Mouse (Mus musculus) myocyte (in vitro differentiated cells): ENCODE data around the gene Mlx. TPM values are rescaled to one million over a fixed set of nuclear protein-coding genes. Genes with fewer than 3 reads are reported as not detected.

Experiments
- H3K27me3 ChIP-seq: one replicate; pipeline ENCODE4 v1.6.1; 2011; ENCODE audit not compliant: control insufficient read depth, insufficient read depth, insufficient read length
- H3K36me3 ChIP-seq: one replicate; pipeline ENCODE4 v1.6.1; 2011; ENCODE audit not compliant: control insufficient read depth, insufficient read depth
- H3K4me2 ChIP-seq: one replicate; pipeline ENCODE4 v1.6.1; 2011; ENCODE audit warnings: low read depth, control low read depth
- H3K4me3 ChIP-seq: one replicate; pipeline ENCODE4 v1.5.1; 2011; ENCODE audit warnings: mild to moderate bottlenecking, control low read depth, moderate library complexity
- H3K79me2 ChIP-seq: one replicate; pipeline ENCODE4 v1.6.1; 2011; ENCODE audit not compliant: control insufficient read depth, insufficient read depth
- H3ac ChIP-seq: one replicate; pipeline ENCODE4 v1.6.1; 2011; ENCODE audit not compliant: control insufficient read depth, insufficient read length
- CEBPB ChIP-seq: IDR thresholded peaks from 2 replicates; pipeline ENCODE4 v1.6.1; 2011; ENCODE audit warnings: mild to moderate bottlenecking, moderate library complexity; ENCODE audit not compliant: poor library complexity, insufficient read depth, severe bottlenecking
- E2F4 ChIP-seq: IDR thresholded peaks from one replicate; pipeline ENCODE4 v1.6.1; 2011; ENCODE audit warnings: mild to moderate bottlenecking, control low read depth, moderate library complexity; ENCODE audit not compliant: insufficient read depth
- MAX ChIP-seq: IDR thresholded peaks from one replicate; pipeline ENCODE4 v1.6.1; 2011; ENCODE audit warnings: low read depth, mild to moderate bottlenecking, control low read depth
- MYOD1 ChIP-seq, 3 experiments: IDR thresholded peaks; one replicate each; pipeline ENCODE4 v1.6.1; 2011; ENCODE audit warnings: control low read depth in 2 of 3, low read depth in 2 of 3, mild to moderate bottlenecking in 2 of 3, moderate library complexity in 1 of 3; ENCODE audit not compliant: insufficient read length in 2 of 3, control insufficient read depth in 1 of 3
- MYOG ChIP-seq, 3 experiments: IDR thresholded peaks; one replicate each; pipeline ENCODE4 v1.6.1; 2011; ENCODE audit warnings: control low read depth in 2 of 3, low read depth in 2 of 3, mild to moderate bottlenecking in 2 of 3; ENCODE audit not compliant: insufficient read length in 2 of 3, control insufficient read depth in 1 of 3, insufficient read depth in 1 of 3
- POLR2A ChIP-seq: IDR thresholded peaks from one replicate; pipeline ENCODE4 v1.6.1; 2011; ENCODE audit warnings: low read depth, mild to moderate bottlenecking, control low read depth, moderate library complexity; ENCODE audit not compliant: insufficient read length
- POLR2AphosphoS2 ChIP-seq: IDR thresholded peaks from one replicate; pipeline ENCODE4 v1.6.1; 2011; ENCODE audit warnings: low read depth, control low read depth; ENCODE audit not compliant: insufficient read length
- REST ChIP-seq: IDR thresholded peaks from one replicate; pipeline ENCODE4 v1.6.1; 2011; ENCODE audit warnings: mild to moderate bottlenecking, control low read depth, moderate library complexity; ENCODE audit not compliant: insufficient read depth, insufficient read length
- SRF ChIP-seq: IDR thresholded peaks from one replicate; pipeline ENCODE4 v1.6.1; 2011; ENCODE audit warnings: low read depth; ENCODE audit not compliant: control insufficient read depth, insufficient read length
- TCF12 ChIP-seq: IDR thresholded peaks from one replicate; pipeline ENCODE4 v1.6.1; 2011; ENCODE audit warnings: mild to moderate bottlenecking, control low read depth; ENCODE audit not compliant: poor library complexity, insufficient read depth, severe bottlenecking
- TCF3 ChIP-seq: IDR thresholded peaks from one replicate; pipeline ENCODE4 v1.6.1; 2011; ENCODE audit warnings: low read depth, control low read depth; ENCODE audit not compliant: insufficient read length
- USF1 ChIP-seq: IDR thresholded peaks from one replicate; pipeline ENCODE4 v1.6.1; 2011; ENCODE audit warnings: low read depth, mild to moderate bottlenecking, control low read depth, moderate library complexity
- polyA plus RNA-seq: library from polyadenylated mRNA; unstranded; fragments of >200 nt; fragmentation: generic; extraction: Trizol; gene quantifications from one replicate; pipeline ENCODE4 v1.2.1, GENCODE M21; 2012; ENCODE audit warnings: missing spikeins

Gene Mlx
- polyA plus RNA-seq, 1 experiment, result 29.3 TPM

GRCm38 (mm10) chr11:101070189-101070527 lies 16.9 kb upstream of the Mlx start:
- H3K79me2 ChIP-seq, result no peaks in the 10 kb centered on the region
- H3ac ChIP-seq, result peak overlapping the region; percentile 14
- H3K36me3 ChIP-seq, result no peaks in the 10 kb centered on the region
- peak overlapping the region; percentile 88 for H3K4me2 ChIP-seq
- TF ChIP-seq MYOD1 (IDR thresholded peaks at IDR 0.05; ENCODE audit: control insufficient read depth in 1 of 3, insufficient read length in 2 of 3, low read depth in 2 of 3), result peak in 1 of 3 experiments; percentile 59
- TF ChIP-seq MAX, result no peak
- H3K4me3 ChIP-seq, result peak overlapping the region; percentile 38
- H3K27me3 ChIP-seq, result no peaks in the 10 kb centered on the region

GRCm38 (mm10) chr11:101070987-101071386 lies 16.1 kb upstream of the Mlx start:
- Histone ChIP-seq H3K27me3 (no peaks in the 10 kb centered on the region), H3K4me3 (peak overlapping the region; percentile 38), H3ac (peak overlapping the region; percentile 14), H3K79me2 (no peaks in the 10 kb centered on the region), H3K36me3 (no peaks in the 10 kb centered on the region), H3K4me2 (peak overlapping the region; percentile 88)
- TF ChIP-seq POLR2AphosphoS2, result no peak
- TF ChIP-seq TCF3, result no peak
- no peak for TF ChIP-seq SRF
- no peak for TF ChIP-seq TCF12
- no peak for TF ChIP-seq REST

DNA sequence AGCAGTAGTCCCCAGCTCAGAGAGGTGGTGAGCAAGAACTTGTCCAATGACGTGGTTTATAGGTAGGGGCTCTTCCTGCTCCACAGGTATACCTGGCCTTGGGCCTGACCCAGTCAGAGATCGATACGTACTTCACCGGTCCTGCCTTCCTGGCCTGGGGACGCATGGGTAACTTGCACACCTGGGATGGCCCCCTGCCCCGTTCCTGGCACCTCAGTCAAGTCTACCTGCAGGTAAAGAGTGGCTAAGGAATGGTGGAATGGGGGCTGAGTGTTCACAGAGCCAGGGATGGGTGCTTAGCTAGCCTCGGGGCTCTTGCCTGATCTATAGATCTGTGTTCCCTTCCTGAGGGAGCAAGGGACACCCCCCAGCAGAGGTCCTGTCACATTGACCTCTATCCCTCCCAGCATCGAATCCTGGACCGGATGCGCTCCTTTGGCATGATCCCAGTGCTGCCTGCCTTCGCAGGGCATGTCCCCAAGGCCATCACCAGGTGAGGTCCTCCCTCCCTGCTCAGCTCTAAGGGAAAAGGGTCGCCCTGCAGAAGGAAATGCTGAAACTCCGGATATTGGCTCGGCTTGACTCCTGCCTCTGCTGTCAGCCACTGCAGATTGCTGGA lies 15.2 kb upstream of the Mlx start:
- H3K36me3 ChIP-seq, result no peaks in the 10 kb centered on the region
- H3K4me3 ChIP-seq, result no peak overlapping the region
- no peak overlapping the region for H3K4me2 ChIP-seq
- no peaks in the 10 kb centered on the region for H3K27me3 ChIP-seq
- no peak overlapping the region for H3ac ChIP-seq
- TF ChIP-seq USF1, result no peak
- no peak for TF ChIP-seq E2F4
- no peak for TF ChIP-seq POLR2A
- no peak for TF ChIP-seq MAX
- TF ChIP-seq REST, result no peak
- no peak for TF ChIP-seq MYOG (IDR thresholded peaks at IDR 0.05; ENCODE audit: control insufficient read depth in 1 of 3, insufficient read depth in 1 of 3, insufficient read length in 2 of 3, low read depth in 2 of 3)
- no peak for TF ChIP-seq TCF12
- TF ChIP-seq TCF3, result no peak
- TF ChIP-seq POLR2AphosphoS2, result no peak
- TF ChIP-seq CEBPB, result no peak
- TF ChIP-seq SRF, result no peak
- TF ChIP-seq MYOD1 (IDR thresholded peaks at IDR 0.05; ENCODE audit: control insufficient read depth in 1 of 3, insufficient read length in 2 of 3, low read depth in 2 of 3), result no peak
- H3K79me2 ChIP-seq, result no peaks in the 10 kb centered on the region

- H3K36me3 ChIP-seq, result no peaks in the 10 kb centered on the region
- no peaks in the 10 kb centered on the region for H3K27me3 ChIP-seq
- no peaks in the 10 kb centered on the region for H3K79me2 ChIP-seq
- no peak within 1 kb of the TSS for H3K4me3 ChIP-seq
- H3K4me2 ChIP-seq, result no peak within 1 kb of the TSS
- no peak within 1 kb of the TSS for H3ac ChIP-seq
- TF ChIP-seq REST (no peak), MYOD1 (IDR thresholded peaks at IDR 0.05; ENCODE audit: control insufficient read depth in 1 of 3, insufficient read length in 2 of 3, low read depth in 2 of 3) (no peak), TCF12 (no peak)
Measured at GRCm38 (mm10) chr11:101078121-101078520, 9.0 kb upstream of the Mlx start, which contains the start of gene Hsd17b1. Gene Hsd17b1 (plus strand): TSS chr11:101078411.

- Histone ChIP-seq H3K27me3 (no peaks in the 10 kb centered on the region), H3ac (no peak overlapping the region), H3K36me3 (no peaks in the 10 kb centered on the region), H3K79me2 (peaks cover 10% of the 10 kb centered on the region), H3K4me2 (no peak overlapping the region), H3K4me3 (no peak overlapping the region)
- TF ChIP-seq TCF3 (no peak), E2F4 (no peak)
Measured at GRCm38 (mm10) chr11:101079746-101080145, 7.3 kb upstream of the Mlx start.

DNA sequence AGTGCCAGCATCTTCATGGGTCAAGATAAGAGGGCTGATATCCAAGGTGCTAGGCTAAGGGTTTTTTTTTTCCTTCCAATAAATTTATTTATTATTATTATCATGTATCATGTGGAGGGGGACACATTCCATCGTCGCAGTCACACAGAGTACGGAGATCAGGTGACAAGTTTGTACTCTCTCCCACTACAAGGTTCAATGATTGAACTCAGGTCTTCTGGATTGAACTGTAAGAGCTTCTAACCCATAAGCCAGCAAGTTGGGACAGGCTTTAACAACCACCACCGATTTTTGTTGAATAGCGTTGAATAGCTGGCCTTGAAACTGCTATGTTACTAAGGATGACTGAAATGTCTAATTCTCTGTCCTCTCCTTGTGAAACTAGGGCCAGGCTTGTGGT lies 6.7 kb upstream of the Mlx start:
- TF ChIP-seq POLR2A (no peak), MYOD1 (IDR thresholded peaks at IDR 0.05; ENCODE audit: control insufficient read depth in 1 of 3, insufficient read length in 2 of 3, low read depth in 2 of 3) (no peak), E2F4 (no peak), MAX (no peak), POLR2AphosphoS2 (no peak), MYOG (IDR thresholded peaks at IDR 0.05; ENCODE audit: control insufficient read depth in 1 of 3, insufficient read depth in 1 of 3, insufficient read length in 2 of 3, low read depth in 2 of 3) (no peak), REST (no peak), TCF3 (no peak), TCF12 (no peak)
- no peak overlapping the region for H3K4me2 ChIP-seq
- no peak overlapping the region for H3ac ChIP-seq
- H3K4me3 ChIP-seq, result no peak overlapping the region
- H3K36me3 ChIP-seq, result no peaks in the 10 kb centered on the region
- peaks cover 10% of the 10 kb centered on the region for H3K79me2 ChIP-seq
- no peaks in the 10 kb centered on the region for H3K27me3 ChIP-seq
